ENCODE assay signal across 25 mouse cellular contexts in genomic region chr12:70731498-70731897, GRCm38 (mm10).
DNase-seq lines count a peak whose midpoint lies in the region; ATAC-seq and TF ChIP-seq lines count a peak whose summit lies in the region.
"Had no signal": no experiment of that assay in that cellular context is flagged by ENCODE, and none has a peak within 500 bp of the region (broad histone marks: within the 10 kb centered on the region; RNA-seq: fewer than 3 reads in every experiment).

No protein-coding gene starts in this region.

- intact Hi-C loops in heart, postnatal 25 days (cut with DNase I): loop anchor here (5.0 kb wide), 1 partner anchor 41 kb away; no protein-coding TSS in a partner anchor

- H3K4me2 ChIP-seq in liver, embryonic 11.5 days: no peak overlapping the region
- no peak overlapping the region for H3K4me2 ChIP-seq in liver, embryonic 14.5 days (ENCODE audit: low read depth)
- no peak overlapping the region for H3K4me2 ChIP-seq in lung, postnatal 0 days (replicated peaks; ENCODE audit: low read depth, low read length)
- no peak overlapping the region for H3K4me2 ChIP-seq in stomach, embryonic 16.5 days (ENCODE audit: low read depth, low read length)
- H3K4me2 ChIP-seq: embryonic facial prominence, embryonic 15.5 days; forebrain, embryonic 15.5 days; heart, embryonic 12.5 days; neural tube, embryonic 13.5 days had no signal

- peaks cover 4% of the 10 kb centered on the region for H3K4me1 ChIP-seq in liver, adult 2 months (ENCODE audit: control insufficient read depth, insufficient read depth, low read length)
- peaks cover 5% of the 10 kb centered on the region for H3K4me1 ChIP-seq in liver, embryonic 11.5 days (replicated peaks; ENCODE audit: control insufficient read depth, insufficient read depth, low read length)
- H3K4me1 ChIP-seq in liver, embryonic 14.5 days (replicated peaks; ENCODE audit: control insufficient read depth in 2 of 2, insufficient read depth in 2 of 2, low read length in 1 of 2): peaks cover 0 to 11% of the 10 kb centered on the region in 2 experiments; a peak in 1 of 4 replicates
- no peaks in the 10 kb centered on the region; the same call in 1 of the 2 replicates for H3K4me1 ChIP-seq in lung, postnatal 0 days (ENCODE audit: insufficient read depth, low read depth, low read length)
- H3K4me1 ChIP-seq in stomach, embryonic 16.5 days (ENCODE audit: control insufficient read depth, insufficient read depth, low read length): no peaks in the 10 kb centered on the region
- H3K4me1 ChIP-seq: embryonic facial prominence, embryonic 15.5 days; forebrain, embryonic 15.5 days; neural tube, embryonic 13.5 days had no signal

- H3K27ac ChIP-seq in liver, adult 2 months (replicated peaks; ENCODE audit: insufficient read depth, low read depth, low read length): no peak overlapping the region
- H3K27ac ChIP-seq in liver, embryonic 11.5 days (ENCODE audit: low read depth, low read length): no peak overlapping the region
- no peak overlapping the region for H3K27ac ChIP-seq in liver, embryonic 14.5 days
- H3K27ac ChIP-seq in lung, postnatal 0 days (ENCODE audit: low read length): no peak overlapping the region; the same call in 1 of the 2 replicates
- no peak overlapping the region for H3K27ac ChIP-seq in stomach, embryonic 16.5 days (ENCODE audit: low read length)
- H3K27ac ChIP-seq: embryonic facial prominence, embryonic 15.5 days; forebrain, embryonic 15.5 days; hindbrain, postnatal 0 days; midbrain, embryonic 10.5 days; neural tube, embryonic 13.5 days had no signal

- no peak overlapping the region for H3K9ac ChIP-seq in liver, adult 2 months (ENCODE audit: low read depth, low read length)
- H3K9ac ChIP-seq in liver, embryonic 11.5 days (ENCODE audit: low read depth, low read length): no peak overlapping the region
- H3K9ac ChIP-seq in liver, embryonic 14.5 days (replicated peaks): no peak overlapping the region
- no peak overlapping the region for H3K9ac ChIP-seq in lung, postnatal 0 days (replicated peaks; ENCODE audit: low read depth)
- no peak overlapping the region for H3K9ac ChIP-seq in stomach, embryonic 16.5 days (ENCODE audit: low read length)
- H3K9ac ChIP-seq: embryonic facial prominence, embryonic 15.5 days; forebrain, embryonic 15.5 days; heart, embryonic 12.5 days; neural tube, embryonic 13.5 days had no signal

- no peak for ATAC-seq in liver, embryonic 11.5 days (replicated peaks; ENCODE audit: low FRiP score)
- peak; percentile 41 for ATAC-seq in liver, embryonic 14.5 days (ENCODE audit: insufficient read depth)
- peak; percentile 88 for ATAC-seq in lung, postnatal 0 days
- 0 out of 2 replicates have a peak, but pooled peaks have one; percentile 62 for ATAC-seq in stomach, embryonic 16.5 days (ENCODE audit: insufficient read depth, low FRiP score)
- ATAC-seq: CD4-positive, CD25-positive, alpha-beta regulatory T cell, adult 4 months; forebrain, embryonic 15.5 days; hindbrain, postnatal 0 days; intestine, embryonic 16.5 days; midbrain, embryonic 16.5 days had no signal

- no peak overlapping the region for H3K4me3 ChIP-seq in liver, adult 2 months (ENCODE audit: insufficient read depth, low read depth, low read length)
- H3K4me3 ChIP-seq in liver, embryonic 11.5 days (ENCODE audit: low read depth, low read length): no peak overlapping the region
- no peak overlapping the region for H3K4me3 ChIP-seq in liver, embryonic 14.5 days (ENCODE audit: insufficient read depth in 1 of 2, low read depth in 2 of 2, low read length in 2 of 2)
- H3K4me3 ChIP-seq in lung, postnatal 0 days (ENCODE audit: low read depth, low read length): no peak overlapping the region
- H3K4me3 ChIP-seq in stomach, embryonic 16.5 days (replicated peaks; ENCODE audit: low read length): no peak overlapping the region
- H3K4me3 ChIP-seq: embryonic facial prominence, embryonic 15.5 days; forebrain, embryonic 15.5 days; heart, embryonic 12.5 days; midbrain, embryonic 10.5 days; myocyte; neural tube, embryonic 13.5 days had no signal

- no peaks in the 10 kb centered on the region for H3K27me3 ChIP-seq in liver, adult 2 months (ENCODE audit: control insufficient read depth, insufficient read depth, low read length)
- H3K27me3 ChIP-seq in liver, embryonic 11.5 days (replicated peaks; ENCODE audit: control insufficient read depth, insufficient read depth, low read length): no peaks in the 10 kb centered on the region
- no peaks in the 10 kb centered on the region for H3K27me3 ChIP-seq in liver, embryonic 14.5 days (ENCODE audit: control insufficient read depth, insufficient read depth, low read length)
- H3K27me3 ChIP-seq in lung, postnatal 0 days (replicated peaks; ENCODE audit: insufficient read depth, low read length): no peaks in the 10 kb centered on the region
- no peaks in the 10 kb centered on the region for H3K27me3 ChIP-seq in stomach, embryonic 16.5 days (ENCODE audit: control insufficient read depth, insufficient read depth, low read length)
- H3K27me3 ChIP-seq: embryonic facial prominence, embryonic 15.5 days; forebrain, embryonic 15.5 days; heart, embryonic 12.5 days; neural tube, embryonic 13.5 days had no signal

- 19% methylated on average over 6 of the region's 6 CpGs for WGBS in liver, adult 2 months
- 87% methylated on average over 6 of the region's 6 CpGs for WGBS in liver, embryonic 11.5 days
- 70% methylated on average over 6 of the region's 6 CpGs for WGBS in liver, embryonic 14.5 days (ENCODE audit: insufficient replicate concordance)
- 69% methylated on average over 6 of the region's 6 CpGs for WGBS in lung, postnatal 0 days
- WGBS in stomach, embryonic 16.5 days: 64% methylated on average over 6 of the region's 6 CpGs

- no peaks in the 10 kb centered on the region for H3K9me3 ChIP-seq in liver, embryonic 11.5 days (ENCODE audit: control insufficient read depth, low read length)
- no peaks in the 10 kb centered on the region for H3K9me3 ChIP-seq in liver, embryonic 14.5 days (ENCODE audit: control insufficient read depth, low read length)
- no peaks in the 10 kb centered on the region for H3K9me3 ChIP-seq in lung, postnatal 0 days (ENCODE audit: low read length)
- H3K9me3 ChIP-seq in stomach, embryonic 16.5 days (replicated peaks; ENCODE audit: control insufficient read depth, low read length): no peaks in the 10 kb centered on the region
- H3K9me3 ChIP-seq: embryonic facial prominence, embryonic 15.5 days; forebrain, embryonic 15.5 days; midbrain, embryonic 10.5 days; neural tube, embryonic 13.5 days had no signal

- no peak for TF ChIP-seq POLR2A in liver, adult 2 months (IDR thresholded peaks at IDR 0.05; ENCODE audit: extremely low read depth, insufficient read depth, low read length)

- H3K79me2 ChIP-seq in liver, adult 2 months (ENCODE audit: control insufficient read depth, insufficient read depth, low read length): no peaks in the 10 kb centered on the region

- no peaks in the 10 kb centered on the region for H3K36me3 ChIP-seq in liver, adult 2 months (ENCODE audit: control insufficient read depth, insufficient read depth, low read length)
- no peaks in the 10 kb centered on the region for H3K36me3 ChIP-seq in liver, embryonic 11.5 days (ENCODE audit: control insufficient read depth, insufficient read depth, low read length)
- no peaks in the 10 kb centered on the region for H3K36me3 ChIP-seq in liver, embryonic 14.5 days (replicated peaks; ENCODE audit: control insufficient read depth, insufficient read depth, low read depth)
- no peaks in the 10 kb centered on the region for H3K36me3 ChIP-seq in lung, postnatal 0 days (ENCODE audit: insufficient read depth, low read length)
- no peaks in the 10 kb centered on the region for H3K36me3 ChIP-seq in stomach, embryonic 16.5 days (ENCODE audit: control insufficient read depth, insufficient read depth, low read length)
- H3K36me3 ChIP-seq: embryonic facial prominence, embryonic 15.5 days; forebrain, embryonic 15.5 days; heart, embryonic 12.5 days; midbrain, embryonic 10.5 days; neural tube, embryonic 13.5 days had no signal

- DNase-seq in liver, adult 2 months (ENCODE audit: extremely low read depth, low read depth, low spot score): peak; percentile 89
- DNase-seq in liver, embryonic 11.5 days (ENCODE audit: low spot score): no peak
- peak in 1 of 3 experiments; percentile 7 for DNase-seq in liver, embryonic 14.5 days (ENCODE audit: low read depth in 3 of 3, low spot score in 3 of 3)
- peak; percentile 81 for DNase-seq in lung, postnatal 0 days (ENCODE audit: low spot score)
- no peak for DNase-seq in spleen, adult 12 weeks (ENCODE audit: low spot score)
- DNase-seq in heart, postnatal 25 days (ENCODE audit: low spot score): no peak
- DNase-seq: adrenal gland, postnatal 25 days; cerebellum, adult 9-11 months; heart, postnatal 10 days; kidney, adult 9 months; kidney, postnatal 36 days; layer of hippocampus, postnatal 36 days; retina, postnatal 1 day; thymus, postnatal 4 days had no signal

- no peak for TF ChIP-seq EP300 in liver, embryonic 14.5 days (IDR thresholded peaks at IDR 0.05; ENCODE audit: low read depth)
- TF ChIP-seq EP300 in lung, postnatal 0 days (IDR thresholded peaks at IDR 0.05): peak; percentile 78

- TF ChIP-seq CTCF in liver, adult 2 months (IDR thresholded peaks at IDR 0.05; ENCODE audit: low read depth, low read length): no peak
- no peak for TF ChIP-seq CTCF in liver, embryonic 14.5 days (IDR thresholded peaks at IDR 0.05; ENCODE audit: low read depth)
- no peak for TF ChIP-seq CTCF in lung, postnatal 0 days (IDR thresholded peaks at IDR 0.05)

Comparison
In these comparisons a context has a peak if more than half of its experiments do, and no peak if none do; other contexts are left out.
1. DNase-seq: peak in liver, adult 2 months (single experiment) and lung, postnatal 0 days (single experiment); none in liver, embryonic 11.5 days (single experiment), spleen, adult 12 weeks (single experiment) and heart, postnatal 25 days (single experiment).